In the genomic region with DNA sequence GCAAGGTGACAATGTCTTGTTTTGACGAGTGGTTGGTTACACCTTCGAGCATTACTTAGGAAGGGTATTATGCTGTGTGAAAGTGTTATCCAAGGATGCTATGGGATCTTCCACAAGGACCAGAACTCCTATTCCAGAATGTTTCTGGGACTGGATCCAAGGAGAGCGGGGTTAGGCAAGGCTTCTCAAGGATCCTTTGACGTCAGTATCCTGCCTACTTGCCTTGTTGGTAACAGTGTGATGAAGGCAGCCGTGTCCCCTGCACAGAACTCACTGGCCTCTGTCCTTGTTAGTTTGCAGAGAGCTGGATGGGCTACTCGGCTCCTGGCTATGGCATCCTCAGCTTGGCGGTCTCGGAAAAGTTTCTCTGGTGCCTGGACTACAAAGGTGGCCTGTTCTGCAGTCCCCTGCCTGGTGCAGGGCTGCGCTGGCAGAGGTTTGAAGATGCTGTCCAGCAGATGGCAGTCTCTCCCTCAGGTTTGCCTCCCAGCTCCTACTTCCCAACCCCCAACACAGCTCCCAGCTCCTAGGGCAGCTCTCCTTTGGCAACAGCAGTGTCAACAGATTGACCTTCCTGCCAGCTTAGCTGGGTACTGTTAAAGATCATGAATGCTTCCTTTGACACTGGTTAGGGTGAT, we compare ENCODE assay signal across 8 mouse cellular contexts. TPM values are rescaled to one million over a fixed set of nuclear protein-coding genes. Genes with fewer than 3 reads are reported as not detected.
DNase-seq lines count a peak whose midpoint lies in the region; ATAC-seq lines count a peak whose summit lies in the region.

No protein-coding gene starts in this region.

- no peaks in the 10 kb centered on the region for H3K27me3 ChIP-seq in hindbrain, embryonic 15.5 days

- 58% methylated on average over 9 of the region's 9 CpGs for WGBS in hindbrain, embryonic 15.5 days

- no peak overlapping the region for H3K9ac ChIP-seq in hindbrain, embryonic 15.5 days

- DNase-seq in ZHBTc4 (ENCODE audit: low read depth, low spot score): peak; percentile 83
- peak; percentile 89 to 93 for DNase-seq in cerebellum, postnatal 36 days
- peak; percentile 89 for DNase-seq in gastrocnemius, adult 18-20 months (ENCODE audit: low spot score)
- DNase-seq in layer of hippocampus, postnatal 36 days: peak; percentile 85 to 86
- DNase-seq in lung, postnatal 25 days (ENCODE audit: low spot score): peak; percentile 87
- peak; percentile 89 to 90 for DNase-seq in right cerebral cortex, postnatal 10 days (ENCODE audit: low spot score in 2 of 2)
- peak; percentile 83 for DNase-seq in urinary bladder, postnatal 14 days (ENCODE audit: low spot score)

- ATAC-seq in hindbrain, embryonic 15.5 days (ENCODE audit: low FRiP score, low read depth): peak; percentile 84; the same call in 1 of the 2 replicates

- no peak overlapping the region for H3K27ac ChIP-seq in hindbrain, embryonic 15.5 days (replicated peaks)

- no peaks in the 10 kb centered on the region for H3K4me1 ChIP-seq in hindbrain, embryonic 15.5 days (replicated peaks)

- no peaks in the 10 kb centered on the region for H3K9me3 ChIP-seq in hindbrain, embryonic 15.5 days

- H3K36me3 ChIP-seq in hindbrain, embryonic 15.5 days: peaks cover 38% of the 10 kb centered on the region

- no peak overlapping the region for H3K4me3 ChIP-seq in hindbrain, embryonic 15.5 days

- no peak overlapping the region for H3K4me2 ChIP-seq in hindbrain, embryonic 15.5 days

RNA-seq across cellular contexts. Expression of a gene that starts 42.7 kb away (rescaled TPM):
- 100 to 1,000 TPM; 109 to 181 TPM for total RNA-seq in gastrocnemius, adult 18-20 months (2021)
- 10.1 and 10.5 TPM in 2 replicates for polyA plus RNA-seq in hindbrain, embryonic 15.5 days (2015; fragmentation: Nextera tagmentation; extraction: Ambion mirVana)
- 10 to 100 TPM; 12.8 to 14.4 TPM for total RNA-seq in layer of hippocampus, postnatal 36 days (2021)

RNA-seq across cellular contexts. Expression of a gene that starts 47.0 kb away (rescaled TPM):
- total RNA-seq in gastrocnemius, adult 18-20 months (2021): 1 to 10 TPM; 2.4 to 2.9 TPM
- 7.3 and 7.6 TPM in 2 replicates for polyA plus RNA-seq in hindbrain, embryonic 15.5 days (2015; fragmentation: Nextera tagmentation; extraction: Ambion mirVana)
- 10 to 100 TPM; 41.6 to 43.2 TPM for total RNA-seq in layer of hippocampus, postnatal 36 days (2021)

RNA-seq across cellular contexts. Expression of a gene that starts 47.2 kb away (rescaled TPM):
- total RNA-seq in gastrocnemius, adult 18-20 months (2021): 10 to 100 TPM; 20.8 to 24.9 TPM
- 83.6 and 85.1 TPM in 2 replicates for polyA plus RNA-seq in hindbrain, embryonic 15.5 days (2015; fragmentation: Nextera tagmentation; extraction: Ambion mirVana)
- total RNA-seq in layer of hippocampus, postnatal 36 days (2021): 10 to 100 TPM; 58.5 to 68.2 TPM

Comparison
In these comparisons a context has a peak if more than half of its experiments do, and no peak if none do; other contexts are left out.
1. RNA of a gene that starts 42.7 kb away (total RNA-seq): 109 to 181 TPM in gastrocnemius, adult 18-20 months; 12.8 to 14.4 TPM in layer of hippocampus, postnatal 36 days; every median in the first group is over 4 times any median in the second.
2. RNA of a gene that starts 47.0 kb away (total RNA-seq): 41.6 to 43.2 TPM in layer of hippocampus, postnatal 36 days; 2.4 to 2.9 TPM in gastrocnemius, adult 18-20 months; every median in the first group is over 10 times any median in the second.
3. Peak in every context shown above with its lines, with median percentiles within 50 percentile points of each other: DNase-seq.